Comparison of ENCODE assay signal across 8 mouse cellular contexts in genomic region chr3:88455588-88456264, GRCm38 (mm10). TPM values are rescaled to one million over a fixed set of nuclear protein-coding genes. Genes with fewer than 3 reads are reported as not detected.
DNase-seq lines count a peak whose midpoint lies in the region; TF ChIP-seq lines count a peak whose summit lies in the region.

No protein-coding gene starts in this region.

- no peak overlapping the region for H3K4me3 ChIP-seq in spleen, adult 2 months (ENCODE audit: extremely low read depth, insufficient read depth, insufficient read length)
- peak overlapping the region; percentile 56 for H3K4me3 ChIP-seq in lung, adult 2 months (replicated peaks; ENCODE audit: extremely low read depth, low read depth, low read length)

- 76% methylated on average over 18 of the region's 18 CpGs for WGBS in spleen, adult 2 months
- 60% methylated on average over 18 of the region's 18 CpGs for WGBS in lung, adult 2 months

- H3K27ac ChIP-seq in spleen, adult 2 months (ENCODE audit: insufficient read depth, low read length): peak overlapping the region; percentile 89

- no peaks in the 10 kb centered on the region for H3K27me3 ChIP-seq in spleen, adult 2 months (ENCODE audit: control insufficient read depth, insufficient read depth, low read length)

- intact Hi-C loops in gastrocnemius, postnatal 36 days (cut with DNase I): no loop called here

- H3K36me3 ChIP-seq in spleen, adult 2 months (ENCODE audit: control insufficient read depth, insufficient read depth, low read length): no peaks in the 10 kb centered on the region

- no peak for TF ChIP-seq CTCF in spleen, adult 2 months (IDR thresholded peaks at IDR 0.05; ENCODE audit: extremely low read depth, insufficient read depth, insufficient read length, insufficient replicate concordance)
- no peak for TF ChIP-seq CTCF in lung, adult 2 months (IDR thresholded peaks at IDR 0.05; ENCODE audit: insufficient read depth, low read length)

- no peak for DNase-seq in spleen, adult 2 months (ENCODE audit: low read depth in 1 of 2, low spot score in 2 of 2)
- DNase-seq in spleen, postnatal 14 days (ENCODE audit: low spot score in 2 of 2): no peak
- peak; percentile 86 for DNase-seq in kidney, adult 11 months
- peak; percentile 64 for DNase-seq in lung, adult 2 months
- DNase-seq in urinary bladder, postnatal 4 days (ENCODE audit: low spot score in 2 of 2): peak; percentile 61 to 70
- DNase-seq in spleen, postnatal 10 days (ENCODE audit: low spot score in 2 of 2): no peak
- no peak for DNase-seq in adrenal gland, adult 18-20 months (ENCODE audit: low spot score in 2 of 2)
- DNase-seq in gastrocnemius, postnatal 36 days: no peak

- peaks cover 29% of the 10 kb centered on the region; the same call in 1 of the 2 replicates for H3K4me1 ChIP-seq in spleen, adult 2 months (ENCODE audit: control insufficient read depth, insufficient read depth, insufficient read length)
- no peaks in the 10 kb centered on the region; the same call in 1 of the 2 replicates for H3K4me1 ChIP-seq in lung, adult 2 months (ENCODE audit: control insufficient read depth, insufficient read depth, low read length)

- TF ChIP-seq POLR2A in spleen, adult 2 months (IDR thresholded peaks at IDR 0.05; ENCODE audit: low read depth, low read length): no peak
- peak; percentile 30; the same call in 1 of the 2 replicates for TF ChIP-seq POLR2A in lung, adult 2 months (IDR thresholded peaks at IDR 0.05; ENCODE audit: borderline replicate concordance, extremely low read depth, low read depth, low read length)

RNA-seq across cellular contexts. Expression of gene Sema4a, which starts 5.3 kb away (rescaled TPM):
- 54.3 and 67.0 TPM in 2 replicates for polyA plus RNA-seq in spleen, adult 2 months (2012; rRNA removed)
- 52.3 and 58.3 TPM in 2 replicates for polyA plus RNA-seq in lung, adult 2 months (2012; rRNA removed)
- 10 to 100 TPM; 12.6 to 23.6 TPM for total RNA-seq in adrenal gland, adult 18-20 months (2021)
- 1 to 10 TPM; 1.2 to 1.4 TPM for total RNA-seq in gastrocnemius, postnatal 36 days (2021)

RNA-seq across cellular contexts. Expression of gene Slc25a44, which starts 30.8 kb away (rescaled TPM):
- 13.9 and 17.1 TPM in 2 replicates for polyA plus RNA-seq in spleen, adult 2 months (2012; rRNA removed)
- 18.3 and 25.4 TPM in 2 replicates for polyA plus RNA-seq in lung, adult 2 months (2012; rRNA removed)
- total RNA-seq in adrenal gland, adult 18-20 months (2021): 10 to 100 TPM; 56.0 to 66.6 TPM
- 10 to 100 TPM; 13.0 to 15.6 TPM for total RNA-seq in gastrocnemius, postnatal 36 days (2021)

RNA-seq across cellular contexts. Expression of gene Pmf1, which starts 45.6 kb away (rescaled TPM):
- 67.6 and 105 TPM in 2 replicates for polyA plus RNA-seq in spleen, adult 2 months (2012; rRNA removed)
- 23.4 and 27.0 TPM in 2 replicates for polyA plus RNA-seq in lung, adult 2 months (2012; rRNA removed)
- 10 to 100 TPM; 26.5 to 35.5 TPM for total RNA-seq in adrenal gland, adult 18-20 months (2021)
- 10 to 100 TPM; 15.1 to 20.3 TPM for total RNA-seq in gastrocnemius, postnatal 36 days (2021)

RNA-seq across cellular contexts. Expression of gene Lmna, which starts 54.0 kb away (rescaled TPM):
- polyA plus RNA-seq in spleen, adult 2 months (2012; rRNA removed): 51.3 and 72.3 TPM in 2 replicates
- 257 and 302 TPM in 2 replicates for polyA plus RNA-seq in lung, adult 2 months (2012; rRNA removed)
- total RNA-seq in adrenal gland, adult 18-20 months (2021): 100 to 1,000 TPM; 106 to 137 TPM
- total RNA-seq in gastrocnemius, postnatal 36 days (2021): 10 to 100 TPM; 75.3 to 79.8 TPM

Comparison
In these comparisons a context has a peak if more than half of its experiments do, and no peak if none do; other contexts are left out.
1. DNase-seq: peak in kidney, adult 11 months (single experiment), lung, adult 2 months (single experiment) and urinary bladder, postnatal 4 days (2 of 2); none in spleen, adult 2 months (0 of 2), spleen, postnatal 14 days (0 of 2), spleen, postnatal 10 days (0 of 2), adrenal gland, adult 18-20 months (0 of 2) and gastrocnemius, postnatal 36 days (0 of 2).
2. RNA of gene Sema4a, which starts 5.3 kb away (total RNA-seq): 12.6 to 23.6 TPM in adrenal gland, adult 18-20 months; 1.2 to 1.4 TPM in gastrocnemius, postnatal 36 days; every median in the first group is over 4 times any median in the second.